Mouse (Mus musculus) stomach, postnatal 0 days (tissue): ENCODE results near the gene Fndc3c1. TPM values are rescaled to one million over a fixed set of nuclear protein-coding genes. Genes with fewer than 3 reads are reported as not detected.
A peak's percentile ranks its signal among the peaks of the same experiment; 100 is the strongest.
"Not testable (repeated sequence)": the region's sequence is repeated elsewhere in the genome, so short reads cannot be mapped to it uniquely, and the experiment has no call there.

Source experiments
- ATAC-seq: fragments of 200-750 bp; cut with Nextera tagmentation; 2 replicates; pipeline ENCODE4 v1.8.0; 2017; ENCODE audit not compliant: low FRiP score, low TSS enrichment
- DNase-seq: peaks from one replicate; pipeline ENCODE4 v3.0.0-alpha.2; 2016; ENCODE audit warnings: low spot score
- H3K27ac ChIP-seq: fragments of 300-500 bp; sonication (generic); replicated peaks from 2 replicates; pipeline ENCODE4 v1.5.1; 2014; ENCODE audit warnings: mild to moderate bottlenecking, control low read depth
- H3K27me3 ChIP-seq: fragments of 300-500 bp; sonication (generic); 2 replicates; pipeline ENCODE4 v1.6.1; 2014; ENCODE audit warnings: low read length; ENCODE audit not compliant: control insufficient read depth, insufficient read depth
- H3K36me3 ChIP-seq: fragments of 300-500 bp; sonication (generic); 2 replicates; pipeline ENCODE4 v1.6.1; 2014; ENCODE audit warnings: low read length, mixed read lengths; ENCODE audit not compliant: control insufficient read depth, insufficient read depth
- H3K4me1 ChIP-seq: fragments of 300-500 bp; sonication (generic); replicated peaks from 2 replicates; pipeline ENCODE4 v1.6.1; 2014; ENCODE audit warnings: antibody characterized with exemption; ENCODE audit not compliant: control insufficient read depth, insufficient read depth
- H3K4me2 ChIP-seq: fragments of 300-500 bp; sonication (generic); replicated peaks from 2 replicates; pipeline ENCODE4 v1.6.1; 2014; ENCODE audit warnings: low read depth, mild to moderate bottlenecking, control low read depth, moderate library complexity
- H3K4me3 ChIP-seq: fragments of 300-500 bp; sonication (generic); 2 replicates; pipeline ENCODE4 v1.5.1; 2014; ENCODE audit warnings: low read depth, low read length, control low read depth
- H3K9ac ChIP-seq: fragments of 300-500 bp; sonication (generic); 2 replicates; pipeline ENCODE4 v1.6.1; 2014; ENCODE audit warnings: mild to moderate bottlenecking, low read length, control low read depth, mixed read lengths
- H3K9me3 ChIP-seq: fragments of 300-500 bp; sonication (generic); 2 replicates; pipeline ENCODE4 v1.6.1; 2016; ENCODE audit warnings: low read length; ENCODE audit not compliant: control insufficient read depth
- CTCF ChIP-seq: IDR thresholded peaks from 2 replicates; pipeline ENCODE4 v1.5.1; 2016; ENCODE audit warnings: antibody characterized with exemption, low read depth, mild to moderate bottlenecking, moderate library complexity
- EP300 ChIP-seq: optimal IDR thresholded peaks from 2 replicates; pipeline ENCODE3; 2016; ENCODE audit warnings: antibody characterized with exemption
- WGBS: fragments of 180-500 bp; shearing (Covaris S2); extraction: QIAGEN DNeasy Blood & Tissue Kit; methylation state at CpG from one replicate; pipeline ENCODE4 v1.1.7; 2014; 5-methylcytosine and 5-hydroxymethylcytosine counted together
- microRNA-seq: library from miRNA; unstranded; fragments of <30 nt; microRNA quantifications from one replicate; pipeline ENCODE4, GENCODE M21; 2016
- polyA plus RNA-seq: library from polyadenylated mRNA; unstranded; fragments of >200 nt; fragmentation: Nextera tagmentation; extraction: Ambion mirVana; gene quantifications from 2 replicates; pipeline ENCODE4 v1.2.1, GENCODE M21; 2015

Fndc3c1 gene
- polyA plus RNA-seq, result 0.25 and 0.62 TPM in 2 replicates

DNA sequence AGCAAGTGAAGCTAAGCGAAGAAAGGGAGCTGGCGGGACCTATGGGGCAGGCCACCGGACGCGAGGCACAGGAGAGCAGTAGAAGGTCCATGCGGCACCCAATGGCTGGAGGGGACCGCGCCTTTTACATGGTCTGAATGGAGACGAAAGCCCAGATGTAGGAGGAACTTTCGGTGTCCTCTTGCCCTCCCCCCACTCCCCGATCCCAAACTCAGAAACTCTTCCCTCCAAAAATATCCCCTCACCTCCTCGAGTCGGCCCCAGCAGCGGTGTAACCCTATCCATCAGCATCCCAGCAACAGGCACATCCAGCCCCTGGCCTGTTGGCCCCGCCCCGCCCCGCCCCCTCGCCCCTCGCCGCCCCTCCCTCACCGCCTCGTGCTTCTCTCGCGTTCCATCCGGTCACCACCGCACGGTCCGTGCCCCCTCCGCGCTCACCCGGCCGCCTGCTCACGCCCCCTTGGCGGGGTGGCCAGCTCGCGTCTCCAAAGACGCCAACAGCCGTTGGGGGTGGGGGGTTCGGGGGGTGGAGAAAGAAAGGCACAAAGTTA is at the start of gene Fndc3c1:
Gene Fndc3c1, minus strand, starts transcription at position 301 of the 551 bp plus-strand sequence.
- Histone ChIP-seq H3K4me1 (no peaks in the 10 kb centered on the region), H3K9me3 (no peaks in the 10 kb centered on the region), H3K36me3 (no peaks in the 10 kb centered on the region), H3K4me3 (peak within 1 kb of the TSS; percentile 34), H3K27ac (no peak within 1 kb of the TSS), H3K9ac (no peak within 1 kb of the TSS), H3K27me3 (no peaks in the 10 kb centered on the region), H3K4me2 (peak within 1 kb of the TSS; percentile 51)
- peak; percentile 47; the same call in 1 of the 2 replicates for ATAC-seq
- WGBS, result 24% methylated on average over 24 of the region's 39 CpGs
- peak; percentile 18 for DNase-seq
- TF ChIP-seq EP300, result no peak
- TF ChIP-seq CTCF, result no peak

GRCm38 (mm10) chrX:106486451-106486850 is 1.2 kb upstream of the Fndc3c1 start:
- DNase-seq, result no peak
- no peak for ATAC-seq
- TF ChIP-seq CTCF (no peak), EP300 (no peak)
- Histone ChIP-seq H3K27me3 (no peaks in the 10 kb centered on the region), H3K9ac (no peak overlapping the region), H3K27ac (no peak overlapping the region), H3K4me3 (no peak overlapping the region), H3K9me3 (no peaks in the 10 kb centered on the region), H3K36me3 (no peaks in the 10 kb centered on the region), H3K4me1 (no peaks in the 10 kb centered on the region), H3K4me2 (no peak overlapping the region)
- 31% methylated on average over 10 of the region's 10 CpGs for WGBS

GRCm38 (mm10) chrX:106485671-106486070 is 470 bp upstream of the Fndc3c1 start:
- no peak for DNase-seq
- WGBS, result 14% methylated on average over 12 of the region's 13 CpGs
- no peaks in the 10 kb centered on the region for H3K36me3 ChIP-seq
- H3K9me3 ChIP-seq, result no peaks in the 10 kb centered on the region
- no peaks in the 10 kb centered on the region for H3K4me1 ChIP-seq
- H3K4me3 ChIP-seq, result peak overlapping the region; percentile 34
- no peaks in the 10 kb centered on the region for H3K27me3 ChIP-seq
- no peak overlapping the region for H3K9ac ChIP-seq
- peak overlapping the region; percentile 51 for H3K4me2 ChIP-seq
- TF ChIP-seq CTCF, result no peak
- no peak for TF ChIP-seq EP300
- ATAC-seq, result no peak
- H3K27ac ChIP-seq, result no peak overlapping the region

DNA sequence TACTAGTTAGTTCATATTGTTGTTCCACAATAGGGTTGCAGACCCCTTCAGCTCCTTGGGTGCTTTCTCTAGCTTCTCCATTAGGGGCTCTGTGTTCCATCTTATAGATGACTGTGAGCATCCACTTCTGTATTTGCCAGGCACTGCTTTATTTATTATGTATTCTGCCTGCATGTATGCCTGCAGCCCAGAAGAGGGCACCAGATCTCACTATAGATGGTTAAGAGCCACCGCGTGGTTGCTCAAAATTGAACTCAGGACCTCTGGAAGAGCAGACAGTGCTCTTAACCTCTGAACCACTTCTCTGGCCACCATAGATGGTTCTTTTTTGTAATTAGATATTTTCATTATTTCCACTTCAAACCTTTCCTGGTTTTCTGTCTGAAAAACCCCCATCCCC is 5.3 kb downstream of the Fndc3c1 start:
- not testable (repeated sequence) for H3K36me3 ChIP-seq, H3K4me1 ChIP-seq, H3K27me3 ChIP-seq, H3K9me3 ChIP-seq, H3K9ac ChIP-seq, DNase-seq, H3K27ac ChIP-seq, ATAC-seq, H3K4me3 ChIP-seq, H3K4me2 ChIP-seq
- peak; percentile 47 for TF ChIP-seq CTCF
- WGBS, result 53% methylated on average over 2 of the region's 2 CpGs

- no peaks in the 10 kb centered on the region for H3K36me3 ChIP-seq
- H3K27me3 ChIP-seq, result no peaks in the 10 kb centered on the region
- no peaks in the 10 kb centered on the region for H3K4me1 ChIP-seq
- H3K27ac ChIP-seq, result no peak overlapping the region
- DNase-seq, result no peak
- no peak overlapping the region for H3K4me3 ChIP-seq
- no peak overlapping the region for H3K4me2 ChIP-seq
- no peaks in the 10 kb centered on the region for H3K9me3 ChIP-seq
- TF ChIP-seq EP300 (no peak), CTCF (peak; percentile 41)
- no peak overlapping the region for H3K9ac ChIP-seq
- ATAC-seq, result no peak
Measured at GRCm38 (mm10) chrX:106385304-106385703, 99.9 kb downstream of the Fndc3c1 start.

- TF ChIP-seq EP300 (no peak), CTCF (peak; percentile 30)
- no peaks in the 10 kb centered on the region for H3K9me3 ChIP-seq
- H3K27ac ChIP-seq, result no peak overlapping the region
- no peak overlapping the region for H3K9ac ChIP-seq
- DNase-seq (no peak), ATAC-seq (no peak)
- no peaks in the 10 kb centered on the region for H3K36me3 ChIP-seq
- no peak overlapping the region for H3K4me3 ChIP-seq
- H3K4me2 ChIP-seq, result no peak overlapping the region
- no peaks in the 10 kb centered on the region for H3K4me1 ChIP-seq
- no peaks in the 10 kb centered on the region for H3K27me3 ChIP-seq
Measured at GRCm38 (mm10) chrX:106380608-106381007, 104.6 kb downstream of the Fndc3c1 start.

Small RNA genes within 50 kb of the gene (microRNA-seq; reads per million reads assigned to microRNA genes)
- gene Gm27428, result not detected

Other genes starting within 250 kb of the Fndc3c1 start
- not detected in 2 replicates for gene Fnd3c2, start 230.0 kb downstream of the Fndc3c1 start, polyA plus RNA-seq
- 0.08 and 0.10 TPM in 2 replicates for gene Gm5127, start 97.8 kb upstream of the Fndc3c1 start, polyA plus RNA-seq
- gene Cysltr1, start 118.3 kb upstream of the Fndc3c1 start, polyA plus RNA-seq, result 3.7 and 5.4 TPM in 2 replicates